Mouse (Mus musculus): ENCODE measurements around the gene Colgalt2. TPM values are rescaled to one million over a fixed set of nuclear protein-coding genes. Genes with fewer than 3 reads are reported as not detected.

Colgalt2 gene
- polyA plus RNA-seq, 1 experiment from 2014 or later = 2.4 TPM

- Histone ChIP-seq H3K27ac (peak overlapping the region; percentile 84; the same call in 1 of the 2 replicates), H3K4me3 (no peak overlapping the region), H3K27me3 (ENCODE audit: insufficient read depth, poor library complexity, severe bottlenecking) (no peaks in the 10 kb centered on the region), H3K36me3 (no peaks in the 10 kb centered on the region), H3K4me1 (peaks cover 36% of the 10 kb centered on the region), H3K9me3 (no peaks in the 10 kb centered on the region)
- DNase-seq (ENCODE audit: low spot score) = no peak
- 75% methylated on average over 3 of the region's 3 CpGs for WGBS
Measured at GRCm38 (mm10) chr1:152460931-152461330, 61.3 kb downstream of the Colgalt2 start.

GRCm38 (mm10) chr1:152461814-152462213 lies 62.2 kb downstream of the Colgalt2 start:
- Histone ChIP-seq H3K4me1 (peaks cover 37% of the 10 kb centered on the region), H3K9me3 (no peaks in the 10 kb centered on the region), H3K36me3 (no peaks in the 10 kb centered on the region), H3K4me3 (no peak overlapping the region), H3K27ac (peak overlapping the region; percentile 84), H3K27me3 (ENCODE audit: insufficient read depth, poor library complexity, severe bottlenecking) (no peaks in the 10 kb centered on the region)
- peak; percentile 80 for DNase-seq (ENCODE audit: low spot score)
- WGBS = 35% methylated on average over 3 of the region's 3 CpGs

GRCm38 (mm10) chr1:152462348-152462747 lies 62.7 kb downstream of the Colgalt2 start:
- H3K27ac ChIP-seq = peak overlapping the region; percentile 84

GRCm38 (mm10) chr1:152466280-152466679 lies 66.7 kb downstream of the Colgalt2 start:
- Histone ChIP-seq H3K4me1 (peaks cover 16% of the 10 kb centered on the region), H3K36me3 (no peaks in the 10 kb centered on the region), H3K4me3 (no peak overlapping the region), H3K27me3 (ENCODE audit: insufficient read depth, poor library complexity, severe bottlenecking) (no peaks in the 10 kb centered on the region), H3K27ac (peak overlapping the region; percentile 42), H3K9me3 (no peaks in the 10 kb centered on the region)
- WGBS = 12% methylated on average over 3 of the region's 3 CpGs
- DNase-seq (ENCODE audit: low spot score) = no peak

More at GRCm38 (mm10) chr1:152462348-152462747, 62.7 kb downstream of the Colgalt2 start:
- no peak for DNase-seq (ENCODE audit: low spot score)
- 70% methylated on average over 7 of the region's 7 CpGs for WGBS
- no peaks in the 10 kb centered on the region for H3K36me3 ChIP-seq
- H3K4me3 ChIP-seq = no peak overlapping the region
- no peaks in the 10 kb centered on the region for H3K9me3 ChIP-seq
- no peaks in the 10 kb centered on the region for H3K27me3 ChIP-seq (ENCODE audit: insufficient read depth, poor library complexity, severe bottlenecking)
- H3K4me1 ChIP-seq = peaks cover 34% of the 10 kb centered on the region

DNA sequence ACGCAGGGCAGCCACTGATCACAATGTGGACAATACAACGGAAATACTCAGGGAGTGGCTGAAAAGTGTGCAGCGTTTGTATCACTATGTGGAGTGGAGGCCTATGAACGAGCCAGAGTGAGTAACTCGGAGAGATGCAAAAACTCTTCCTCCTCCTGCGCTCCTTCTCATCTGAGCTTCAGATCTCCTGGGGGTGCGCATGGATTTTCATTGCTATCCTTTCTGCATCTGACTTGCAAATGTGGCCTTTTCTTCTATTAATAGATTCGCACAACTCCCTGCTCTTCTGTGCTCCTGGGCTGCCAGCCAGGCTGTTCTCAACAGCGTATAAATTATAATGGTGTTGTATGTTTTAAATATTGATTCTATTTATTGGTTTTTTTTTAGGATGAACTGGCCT lies 68.8 kb downstream of the Colgalt2 start:
- 86% methylated on average over 9 of the region's 9 CpGs for WGBS

GRCm38 (mm10) chr1:152476126-152476525 lies 76.5 kb downstream of the Colgalt2 start:
- WGBS = 79% methylated on average over 4 of the region's 4 CpGs
- DNase-seq (ENCODE audit: low spot score) = no peak
- Histone ChIP-seq H3K27me3 (ENCODE audit: insufficient read depth, poor library complexity, severe bottlenecking) (no peaks in the 10 kb centered on the region), H3K36me3 (no peaks in the 10 kb centered on the region), H3K4me3 (no peak overlapping the region), H3K27ac (no peak overlapping the region), H3K4me1 (no peaks in the 10 kb centered on the region), H3K9me3 (no peaks in the 10 kb centered on the region)

More for the DNA sequence above, 68.8 kb downstream of the Colgalt2 start:
- DNase-seq (ENCODE audit: low spot score) = no peak
- Histone ChIP-seq H3K9me3 (no peaks in the 10 kb centered on the region), H3K27me3 (ENCODE audit: insufficient read depth, poor library complexity, severe bottlenecking) (no peaks in the 10 kb centered on the region), H3K4me3 (no peak overlapping the region), H3K27ac (no peak overlapping the region), H3K4me1 (peaks cover 3% of the 10 kb centered on the region; the same call in 1 of the 2 replicates), H3K36me3 (no peaks in the 10 kb centered on the region)

GRCm38 (mm10) chr1:152490842-152491241 lies 91.2 kb downstream of the Colgalt2 start:
- 86% methylated on average over 1 of the region's 1 CpGs for WGBS
- H3K27me3 ChIP-seq (ENCODE audit: insufficient read depth, poor library complexity, severe bottlenecking) = no peaks in the 10 kb centered on the region
- H3K4me1 ChIP-seq = no peaks in the 10 kb centered on the region
- H3K4me3 ChIP-seq = no peak overlapping the region
- H3K9me3 ChIP-seq = no peaks in the 10 kb centered on the region
- no peak overlapping the region for H3K27ac ChIP-seq
- no peak for DNase-seq (ENCODE audit: low spot score)
- peaks cover 9% of the 10 kb centered on the region for H3K36me3 ChIP-seq

DNA sequence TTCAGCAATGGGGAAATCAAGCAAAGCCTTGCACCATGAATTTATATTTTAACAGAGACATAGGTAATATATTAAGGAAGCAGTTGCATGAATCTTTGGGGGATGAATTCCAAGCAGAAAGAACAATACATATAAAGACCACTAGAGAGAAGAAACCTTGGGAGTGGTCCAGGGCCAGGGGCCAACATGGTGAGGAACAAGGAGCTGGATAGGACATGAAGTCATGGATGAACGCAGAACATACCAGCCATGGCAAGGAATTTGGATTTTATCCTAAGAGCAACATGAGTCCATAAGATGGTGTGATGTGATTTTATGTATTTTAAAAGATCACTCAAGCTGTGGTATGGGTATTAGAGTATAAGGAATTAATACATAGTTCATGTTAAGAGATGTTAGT lies 92.6 kb downstream of the Colgalt2 start:
- Histone ChIP-seq H3K27me3 (ENCODE audit: insufficient read depth, poor library complexity, severe bottlenecking) (no peaks in the 10 kb centered on the region), H3K9me3 (no peaks in the 10 kb centered on the region), H3K27ac (no peak overlapping the region), H3K36me3 (peaks cover 9% of the 10 kb centered on the region), H3K4me1 (peaks cover 5% of the 10 kb centered on the region; the same call in 1 of the 2 replicates), H3K4me3 (no peak overlapping the region)
- 89% methylated on average over 1 of the region's 1 CpGs for WGBS
- DNase-seq (ENCODE audit: low spot score) = no peak

GRCm38 (mm10) chr1:152496831-152497230 lies 97.2 kb downstream of the Colgalt2 start:
- Histone ChIP-seq H3K4me1 (peaks cover 13% of the 10 kb centered on the region), H3K4me3 (no peak overlapping the region), H3K27me3 (ENCODE audit: insufficient read depth, poor library complexity, severe bottlenecking) (no peaks in the 10 kb centered on the region), H3K36me3 (no peaks in the 10 kb centered on the region), H3K9me3 (no peaks in the 10 kb centered on the region), H3K27ac (no peak overlapping the region)
- DNase-seq (ENCODE audit: low spot score) = no peak
- WGBS = 58% methylated on average over 2 of the region's 2 CpGs

DNA sequence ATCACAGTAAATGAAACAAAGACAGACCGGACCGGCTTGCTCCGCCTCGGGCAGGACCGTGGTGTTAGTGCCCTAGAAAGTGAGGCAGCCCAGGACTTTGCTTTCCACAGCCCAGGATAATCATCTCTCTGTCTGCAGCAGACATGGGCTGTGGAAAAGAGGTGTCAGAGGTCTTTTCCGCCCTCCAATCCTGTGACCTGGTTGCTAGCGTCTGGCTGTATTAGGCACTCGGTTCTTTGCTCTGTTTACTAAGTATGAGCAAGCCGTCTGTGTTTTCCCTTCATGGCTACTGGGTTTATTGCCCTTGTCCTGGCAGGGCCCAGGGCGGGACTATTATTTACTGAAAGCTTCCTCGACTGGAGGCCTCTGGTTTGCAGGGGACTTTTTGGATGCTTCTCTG lies 98.0 kb downstream of the Colgalt2 start:
- H3K4me1 ChIP-seq = peaks cover 13% of the 10 kb centered on the region
- no peak for DNase-seq (ENCODE audit: low spot score)
- H3K36me3 ChIP-seq = no peaks in the 10 kb centered on the region
- H3K27ac ChIP-seq = peak overlapping the region; percentile 69
- no peaks in the 10 kb centered on the region for H3K27me3 ChIP-seq (ENCODE audit: insufficient read depth, poor library complexity, severe bottlenecking)
- no peaks in the 10 kb centered on the region for H3K9me3 ChIP-seq
- no peak overlapping the region for H3K4me3 ChIP-seq
- WGBS = 47% methylated on average over 11 of the region's 11 CpGs

GRCm38 (mm10) chr1:152499802-152500201 lies 100.2 kb downstream of the Colgalt2 start:
- WGBS = 73% methylated on average over 12 of the region's 12 CpGs
- DNase-seq (ENCODE audit: low spot score) = no peak
- Histone ChIP-seq H3K27ac (no peak overlapping the region), H3K27me3 (ENCODE audit: insufficient read depth, poor library complexity, severe bottlenecking) (no peaks in the 10 kb centered on the region), H3K4me3 (no peak overlapping the region), H3K4me1 (peaks cover 13% of the 10 kb centered on the region), H3K36me3 (no peaks in the 10 kb centered on the region), H3K9me3 (no peaks in the 10 kb centered on the region)

DNA sequence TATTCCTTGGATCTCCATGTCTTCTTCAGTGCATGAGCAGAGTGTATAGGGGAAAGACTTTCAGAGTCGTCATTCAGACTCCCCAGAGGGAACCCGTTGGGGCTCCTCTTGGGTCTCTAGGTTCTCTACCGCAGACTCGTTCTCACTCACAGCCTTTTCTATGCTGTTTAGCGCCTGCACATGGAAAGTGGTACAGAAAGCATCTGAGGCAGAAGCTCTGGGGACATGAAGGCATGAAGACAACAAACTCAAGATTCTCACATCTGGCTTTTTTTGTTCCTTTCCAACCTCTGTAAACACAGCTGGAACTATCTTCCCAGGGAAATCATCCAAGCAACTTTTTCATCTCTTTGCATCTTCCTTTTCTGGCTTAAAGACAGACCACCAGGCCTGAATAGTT lies 106.5 kb downstream of the Colgalt2 start:
- no peak overlapping the region for H3K27ac ChIP-seq
- no peaks in the 10 kb centered on the region for H3K9me3 ChIP-seq
- no peaks in the 10 kb centered on the region for H3K4me1 ChIP-seq
- H3K4me3 ChIP-seq = no peak overlapping the region
- H3K36me3 ChIP-seq = peaks cover 15% of the 10 kb centered on the region
- no peaks in the 10 kb centered on the region for H3K27me3 ChIP-seq (ENCODE audit: insufficient read depth, poor library complexity, severe bottlenecking)
- 91% methylated on average over 5 of the region's 5 CpGs for WGBS
- DNase-seq (ENCODE audit: low spot score) = no peak

GRCm38 (mm10) chr1:152506726-152507125 lies 107.1 kb downstream of the Colgalt2 start:
- Histone ChIP-seq H3K27me3 (ENCODE audit: insufficient read depth, poor library complexity, severe bottlenecking) (no peaks in the 10 kb centered on the region), H3K4me1 (no peaks in the 10 kb centered on the region), H3K9me3 (no peaks in the 10 kb centered on the region), H3K36me3 (peaks cover 15% of the 10 kb centered on the region), H3K27ac (no peak overlapping the region), H3K4me3 (no peak overlapping the region)
- WGBS = 89% methylated on average over 7 of the region's 7 CpGs
- DNase-seq (ENCODE audit: low spot score) = no peak

All from heart, embryonic 10.5 days (tissue).